Mouse (Mus musculus): ENCODE measurements around the gene Tmem243. TPM values are rescaled to one million over a fixed set of nuclear protein-coding genes. Genes with fewer than 3 reads are reported as not detected.
"Not testable (repeated sequence)": the region's sequence is repeated elsewhere in the genome, so short reads cannot be mapped to it uniquely, and the experiment has no call there.

Gene Tmem243
- polyA plus RNA-seq, 1 experiment, result 12.8 TPM

DNA sequence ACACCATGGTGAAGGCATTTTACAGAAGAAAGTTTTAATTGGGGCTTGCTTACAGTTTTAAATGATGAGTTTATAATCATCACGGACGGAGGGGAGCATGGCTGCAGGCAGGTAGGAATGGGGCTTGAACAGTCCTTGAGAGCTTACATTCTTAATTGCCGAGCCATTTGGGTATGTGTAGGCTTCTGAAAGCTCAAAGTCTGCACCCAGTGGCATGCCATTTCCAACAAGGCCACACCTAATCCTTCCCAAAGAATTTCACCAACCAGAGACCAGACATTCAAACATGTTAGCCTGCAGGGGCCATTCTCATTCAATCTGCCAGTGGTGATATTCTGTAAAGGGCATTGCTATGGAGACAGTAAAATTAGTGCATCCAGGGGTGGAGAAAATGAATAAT, 62.9 kb downstream of the Tmem243 start:
- WGBS, result 97% methylated on average over 3 of the region's 3 CpGs
- H3K4me3 ChIP-seq (ENCODE audit: control insufficient read depth, insufficient read depth, low read length), result no peak overlapping the region
- H3K27me3 ChIP-seq (ENCODE audit: control insufficient read depth, insufficient read depth, low read length), result no peaks in the 10 kb centered on the region
- no peaks in the 10 kb centered on the region for H3K36me3 ChIP-seq (ENCODE audit: control insufficient read depth, insufficient read depth, low read length)
- no peak overlapping the region for H3K27ac ChIP-seq (ENCODE audit: control insufficient read depth, insufficient read depth, low read length)
- TF ChIP-seq CTCF (IDR thresholded peaks at IDR 0.05; ENCODE audit: borderline replicate concordance, control insufficient read depth, extremely low read depth, insufficient read depth, low read length, poor library complexity) (no peak), POLR2A (IDR thresholded peaks at IDR 0.05; ENCODE audit: control insufficient read depth, extremely low read depth, insufficient read depth, low read length, poor library complexity) (no peak)
- H3K4me1 ChIP-seq (replicated peaks; ENCODE audit: control insufficient read depth, insufficient read depth, low read length), result peaks cover 3% of the 10 kb centered on the region
- no peak for DNase-seq

- H3K36me3 ChIP-seq (ENCODE audit: control insufficient read depth, insufficient read depth, low read length); DNase-seq; H3K4me3 ChIP-seq (ENCODE audit: control insufficient read depth, insufficient read depth, low read length); H3K27ac ChIP-seq (ENCODE audit: control insufficient read depth, insufficient read depth, low read length); H3K4me1 ChIP-seq (replicated peaks; ENCODE audit: control insufficient read depth, insufficient read depth, low read length); H3K27me3 ChIP-seq (ENCODE audit: control insufficient read depth, insufficient read depth, low read length): not testable (repeated sequence)
- 93% methylated on average over 10 of the region's 10 CpGs for WGBS
Measured at GRCm38 (mm10) chr5:9165151-9165550, 64.7 kb downstream of the Tmem243 start.

DNA sequence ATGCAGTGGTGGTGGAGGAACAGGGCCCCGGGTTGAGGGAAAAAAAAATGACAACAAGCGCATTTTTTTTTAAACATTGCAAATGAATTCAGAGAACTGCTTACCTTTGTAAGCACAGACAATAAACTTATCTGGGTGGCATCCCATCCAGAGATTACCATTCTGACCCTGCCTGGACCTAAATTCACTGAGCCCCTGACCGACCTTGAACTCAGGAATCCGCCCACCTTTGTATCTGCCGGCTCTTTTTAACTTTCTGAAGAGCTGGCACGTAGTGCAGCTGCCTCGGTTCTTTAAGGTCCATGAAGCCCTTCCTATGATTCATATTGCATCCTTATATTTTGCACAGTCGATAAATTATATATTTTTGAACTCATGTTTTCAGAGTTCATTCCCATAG, 65.9 kb downstream of the Tmem243 start:
- 90% methylated on average over 8 of the region's 8 CpGs for WGBS
- Histone ChIP-seq H3K4me1 (replicated peaks; ENCODE audit: control insufficient read depth, insufficient read depth, low read length) (peaks cover 3% of the 10 kb centered on the region), H3K27me3 (ENCODE audit: control insufficient read depth, insufficient read depth, low read length) (no peaks in the 10 kb centered on the region), H3K4me3 (ENCODE audit: control insufficient read depth, insufficient read depth, low read length) (no peak overlapping the region), H3K36me3 (ENCODE audit: control insufficient read depth, insufficient read depth, low read length) (no peaks in the 10 kb centered on the region), H3K27ac (ENCODE audit: control insufficient read depth, insufficient read depth, low read length) (no peak overlapping the region)
- no peak for TF ChIP-seq POLR2A (IDR thresholded peaks at IDR 0.05; ENCODE audit: control insufficient read depth, extremely low read depth, insufficient read depth, low read length, poor library complexity)
- no peak for TF ChIP-seq CTCF (IDR thresholded peaks at IDR 0.05; ENCODE audit: borderline replicate concordance, control insufficient read depth, extremely low read depth, insufficient read depth, low read length, poor library complexity)
- no peak for DNase-seq

DNA sequence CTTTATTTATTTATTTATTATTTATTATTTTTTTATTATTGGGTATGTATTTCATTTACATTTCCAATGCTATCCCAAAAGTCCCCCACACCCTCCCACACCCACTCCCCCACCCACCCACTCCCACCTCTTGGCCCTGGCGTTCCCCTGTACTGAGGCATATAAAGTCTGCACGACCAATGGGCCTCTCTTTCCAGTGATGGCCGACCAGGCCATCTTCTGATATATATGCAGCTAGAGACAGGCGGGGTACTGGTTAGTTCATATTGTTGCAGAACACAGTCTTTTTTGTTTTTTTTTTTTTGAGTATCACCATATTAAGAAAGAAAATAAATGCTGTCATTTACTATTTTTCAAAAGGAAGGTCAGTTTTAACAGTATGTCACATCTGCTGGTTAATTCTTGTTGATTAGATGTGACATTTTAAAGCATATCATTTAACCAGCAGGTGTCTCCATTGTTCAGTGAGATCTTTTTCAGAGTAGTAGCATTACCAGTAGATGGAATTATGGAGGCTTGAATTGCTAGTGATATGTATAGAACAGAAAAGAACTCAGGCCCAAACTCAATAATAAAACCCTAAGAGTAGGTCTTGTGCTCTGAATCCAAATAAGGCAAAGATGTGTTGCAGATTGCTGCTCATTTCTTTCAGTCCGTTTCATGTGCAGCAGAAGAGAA, 69.0 kb downstream of the Tmem243 start:
- not testable (repeated sequence) for H3K27ac ChIP-seq (ENCODE audit: control insufficient read depth, insufficient read depth, low read length); H3K27me3 ChIP-seq (ENCODE audit: control insufficient read depth, insufficient read depth, low read length); H3K36me3 ChIP-seq (ENCODE audit: control insufficient read depth, insufficient read depth, low read length); H3K4me1 ChIP-seq (replicated peaks; ENCODE audit: control insufficient read depth, insufficient read depth, low read length); DNase-seq; H3K4me3 ChIP-seq (ENCODE audit: control insufficient read depth, insufficient read depth, low read length)
- 78% methylated on average over 5 of the region's 5 CpGs for WGBS

DNA sequence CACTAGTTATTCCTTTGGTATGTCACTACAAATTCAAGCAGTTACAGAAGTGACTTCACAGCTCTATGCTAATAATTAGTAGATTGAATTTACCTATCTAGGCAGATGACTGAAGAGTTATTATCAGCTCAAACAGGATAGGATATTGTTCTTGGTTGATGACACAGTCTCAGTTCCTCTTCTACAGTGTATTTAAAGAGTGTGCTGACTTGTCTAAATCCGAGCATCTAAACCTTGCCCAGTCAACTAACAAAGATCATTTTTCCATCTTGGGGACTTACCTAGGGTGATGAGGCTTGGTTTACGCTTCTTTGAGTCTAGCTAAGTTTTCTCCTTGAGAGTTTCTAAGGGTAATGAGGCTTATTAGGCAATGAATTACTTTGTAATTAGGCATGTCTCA, 72.8 kb downstream of the Tmem243 start:
- Histone ChIP-seq H3K4me3 (ENCODE audit: control insufficient read depth, insufficient read depth, low read length) (no peak overlapping the region), H3K27me3 (ENCODE audit: control insufficient read depth, insufficient read depth, low read length) (no peaks in the 10 kb centered on the region), H3K36me3 (ENCODE audit: control insufficient read depth, insufficient read depth, low read length) (no peaks in the 10 kb centered on the region), H3K4me1 (replicated peaks; ENCODE audit: control insufficient read depth, insufficient read depth, low read length) (no peaks in the 10 kb centered on the region), H3K27ac (ENCODE audit: control insufficient read depth, insufficient read depth, low read length) (no peak overlapping the region)
- TF ChIP-seq POLR2A (IDR thresholded peaks at IDR 0.05; ENCODE audit: control insufficient read depth, extremely low read depth, insufficient read depth, low read length, poor library complexity), result no peak
- DNase-seq, result no peak
- 64% methylated on average over 2 of the region's 2 CpGs for WGBS

DNA sequence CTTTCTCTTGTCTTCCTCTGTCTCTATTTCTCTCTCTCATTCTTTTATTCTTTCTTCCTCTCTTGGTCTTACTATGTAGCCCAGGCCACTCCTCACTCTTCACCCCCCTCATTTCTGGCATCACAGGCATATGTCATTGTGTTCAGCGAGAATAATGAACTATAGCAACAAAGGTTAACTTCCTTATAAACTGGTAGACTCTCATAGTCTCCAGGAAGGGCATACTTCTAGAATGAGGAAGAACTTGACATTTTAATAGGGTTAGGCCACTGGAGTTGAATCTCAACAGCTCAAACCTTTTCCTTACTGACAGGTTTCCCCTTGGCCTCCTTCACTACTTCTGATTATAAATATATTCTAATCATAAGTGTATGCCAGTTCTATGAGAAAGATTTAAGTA, 86.0 kb downstream of the Tmem243 start:
- H3K27ac ChIP-seq (ENCODE audit: control insufficient read depth, insufficient read depth, low read length), result no peak overlapping the region
- no peak for DNase-seq
- no peaks in the 10 kb centered on the region for H3K27me3 ChIP-seq (ENCODE audit: control insufficient read depth, insufficient read depth, low read length)
- no peak for TF ChIP-seq POLR2A (IDR thresholded peaks at IDR 0.05; ENCODE audit: control insufficient read depth, extremely low read depth, insufficient read depth, low read length, poor library complexity)
- TF ChIP-seq CTCF (IDR thresholded peaks at IDR 0.05; ENCODE audit: borderline replicate concordance, control insufficient read depth, extremely low read depth, insufficient read depth, low read length, poor library complexity), result no peak
- no peaks in the 10 kb centered on the region for H3K36me3 ChIP-seq (ENCODE audit: control insufficient read depth, insufficient read depth, low read length)
- H3K4me3 ChIP-seq (ENCODE audit: control insufficient read depth, insufficient read depth, low read length), result no peak overlapping the region
- no peaks in the 10 kb centered on the region for H3K4me1 ChIP-seq (replicated peaks; ENCODE audit: control insufficient read depth, insufficient read depth, low read length)
- 62% methylated on average over 1 of the region's 1 CpGs for WGBS

Other genes with a start within 250 kb of the Tmem243 start
- 0.90 and 1.7 TPM in 2 replicates for gene Abcb4, start 207.0 kb upstream of the Tmem243 start, polyA plus RNA-seq (2012; rRNA removed)
- 12.3 and 14.3 TPM in 2 replicates for gene Crot, start 103.3 kb upstream of the Tmem243 start, polyA plus RNA-seq (2012; rRNA removed)
- gene Dmtf1, start 61.1 kb downstream of the Tmem243 start, polyA plus RNA-seq (2012; rRNA removed), result 33.5 and 43.4 TPM in 2 replicates
- 0.22 and 0.35 TPM in 2 replicates for gene 9330182L06Rik, start 165.4 kb downstream of the Tmem243 start, polyA plus RNA-seq (2012; rRNA removed)

Measured in thymus, adult 2 months (tissue).